Mouse (Mus musculus) limb, embryonic 10.5 days (tissue): ENCODE measurements around the gene Dlg4. TPM values are rescaled to one million over a fixed set of nuclear protein-coding genes. Genes with fewer than 3 reads are reported as not detected.
A peak's percentile ranks its signal among the peaks of the same experiment; 100 is the strongest.

Experiments used
- DNase-seq: peaks from one replicate; pipeline ENCODE4 v3.0.0-alpha.2; 2017; ENCODE audit warnings: low spot score
- H3K27ac ChIP-seq: fragments of 300-500 bp; sonication (generic); 2 replicates; pipeline ENCODE4 v1.5.1; 2016; ENCODE audit warnings: mild to moderate bottlenecking
- H3K27me3 ChIP-seq: fragments of 300-500 bp; sonication (generic); 2 replicates; pipeline ENCODE4 v1.6.1; 2016; ENCODE audit warnings: low read depth, mild to moderate bottlenecking; ENCODE audit not compliant: poor library complexity, severe bottlenecking
- H3K36me3 ChIP-seq: fragments of 300-500 bp; sonication (generic); 2 replicates; pipeline ENCODE4 v1.6.1; 2016; ENCODE audit warnings: mild to moderate bottlenecking, moderate library complexity
- H3K4me1 ChIP-seq: fragments of 300-500 bp; sonication (generic); 2 replicates; pipeline ENCODE4 v1.6.1; 2016
- H3K4me3 ChIP-seq: fragments of 300-500 bp; sonication (generic); 2 replicates; pipeline ENCODE4 v1.5.1; 2016; ENCODE audit warnings: mild to moderate bottlenecking, moderate library complexity
- H3K9me3 ChIP-seq: fragments of 300-500 bp; sonication (generic); replicated peaks from 2 replicates; pipeline ENCODE4 v1.6.1; 2016; ENCODE audit warnings: mild to moderate bottlenecking
- WGBS: fragments of 180-500 bp; shearing (Covaris S2); methylation state at CpG from one replicate; pipeline ENCODE4 v1.1.7; 2016; 5-methylcytosine and 5-hydroxymethylcytosine counted together
- polyA plus RNA-seq: library from polyadenylated mRNA; unstranded; fragments of >200 nt; fragmentation: Nextera tagmentation; extraction: Ambion mirVana; gene quantifications from 2 replicates; pipeline ENCODE4 v1.2.1, GENCODE M21; 2016

The Dlg4 gene
- polyA plus RNA-seq, 1 experiment from 2014 or later = 12.9 TPM

DNA sequence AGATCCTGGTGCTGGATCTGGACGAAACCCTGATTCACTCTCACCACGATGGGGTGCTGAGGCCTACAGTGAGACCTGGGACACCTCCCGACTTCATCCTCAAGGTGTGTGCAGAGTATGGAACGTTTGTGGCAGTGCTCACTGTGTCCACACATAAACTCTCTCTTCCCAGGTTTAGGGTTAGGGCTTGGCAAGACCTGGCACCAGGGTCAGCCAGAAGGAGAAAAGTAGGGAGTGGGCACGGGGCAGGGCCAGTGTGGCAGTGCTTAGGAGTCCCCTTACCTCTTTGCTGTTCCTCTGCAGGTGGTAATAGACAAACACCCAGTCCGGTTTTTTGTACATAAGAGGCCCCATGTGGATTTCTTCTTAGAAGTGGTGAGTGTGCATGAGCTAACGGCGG, 32.3 kb upstream of the Dlg4 start:
- WGBS = 90% methylated on average over 8 of the region's 8 CpGs
- H3K9me3 ChIP-seq = no peaks in the 10 kb centered on the region
- no peak for DNase-seq
- no peak overlapping the region for H3K27ac ChIP-seq
- H3K36me3 ChIP-seq = peaks cover 65% of the 10 kb centered on the region
- H3K4me3 ChIP-seq = 0 out of 2 replicates have a peak overlapping the region, but pooled peaks have one; percentile 6
- H3K27me3 ChIP-seq = no peaks in the 10 kb centered on the region
- H3K4me1 ChIP-seq = peaks cover 22% of the 10 kb centered on the region

- no peaks in the 10 kb centered on the region for H3K9me3 ChIP-seq
- H3K36me3 ChIP-seq = peaks cover 71% of the 10 kb centered on the region
- DNase-seq = no peak
- H3K27ac ChIP-seq = no peak overlapping the region
- WGBS = 86% methylated on average over 8 of the region's 8 CpGs
- H3K4me3 ChIP-seq = no peak overlapping the region
- H3K4me1 ChIP-seq = peaks cover 19% of the 10 kb centered on the region
- no peaks in the 10 kb centered on the region for H3K27me3 ChIP-seq
These were observed 26.8 kb upstream of the Dlg4 start for GRCm38 (mm10) chr11:69989949-69990348.

GRCm38 (mm10) chr11:69990850-69991691, 25.7 kb upstream of the Dlg4 start, which contains the start of gene Gabarap:
Gene Gabarap (plus strand): TSS chr11:69991143.
- Histone ChIP-seq H3K4me3 (peak within 1 kb of the TSS; percentile 69), H3K27me3 (no peaks in the 10 kb centered on the region), H3K4me1 (peaks cover 22% of the 10 kb centered on the region), H3K9me3 (no peaks in the 10 kb centered on the region), H3K36me3 (peaks cover 63% of the 10 kb centered on the region), H3K27ac (peak within 1 kb of the TSS; percentile 89)
- DNase-seq = peak; percentile 96
- under 1% methylated on average over 40 of the region's 40 CpGs for WGBS

DNA sequence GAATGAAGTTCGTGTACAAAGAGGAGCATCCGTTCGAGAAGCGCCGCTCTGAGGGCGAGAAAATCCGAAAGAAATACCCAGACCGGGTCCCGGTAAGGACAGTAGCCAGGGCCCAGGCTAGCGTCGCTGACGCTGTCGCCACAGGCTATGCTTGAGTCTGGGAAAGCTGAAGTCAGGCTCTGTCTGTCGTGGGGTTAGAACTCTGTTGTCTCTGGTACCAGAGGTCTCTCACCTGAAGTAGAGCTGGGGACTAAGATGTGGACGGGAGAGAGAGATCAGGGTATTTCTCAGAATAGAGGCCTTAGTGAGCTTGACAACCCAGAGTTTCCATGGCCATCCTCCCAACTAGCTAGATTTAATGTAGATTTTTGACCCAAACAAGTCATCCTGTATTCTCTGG, 25.0 kb upstream of the Dlg4 start:
- under 1% methylated on average over 15 of the region's 15 CpGs for WGBS
- Histone ChIP-seq H3K27ac (peak overlapping the region; percentile 89), H3K36me3 (peaks cover 57% of the 10 kb centered on the region), H3K9me3 (no peaks in the 10 kb centered on the region), H3K4me3 (peak overlapping the region; percentile 69), H3K27me3 (no peaks in the 10 kb centered on the region), H3K4me1 (peaks cover 22% of the 10 kb centered on the region)
- no peak for DNase-seq

DNA sequence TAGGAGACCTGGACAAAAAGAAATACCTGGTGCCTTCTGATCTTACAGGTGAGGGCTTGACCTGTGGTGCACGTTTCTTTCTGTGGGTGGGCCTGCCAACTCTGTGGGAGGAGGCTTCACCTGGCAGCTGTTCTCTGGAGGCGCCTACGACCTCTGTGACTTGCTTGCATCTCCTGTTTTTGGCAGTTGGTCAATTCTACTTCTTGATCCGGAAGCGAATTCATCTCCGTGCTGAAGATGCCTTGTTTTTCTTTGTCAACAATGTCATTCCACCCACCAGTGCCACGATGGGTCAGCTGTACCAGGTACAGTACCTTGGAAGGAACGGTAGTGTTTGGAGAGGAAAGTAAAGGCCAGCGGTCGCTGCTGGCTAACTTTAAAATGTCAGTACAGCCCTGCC, 24.3 kb upstream of the Dlg4 start:
- H3K27me3 ChIP-seq = no peaks in the 10 kb centered on the region
- DNase-seq = no peak
- peak overlapping the region; percentile 69 for H3K4me3 ChIP-seq
- 85% methylated on average over 10 of the region's 10 CpGs for WGBS
- H3K36me3 ChIP-seq = peaks cover 50% of the 10 kb centered on the region
- no peak overlapping the region for H3K27ac ChIP-seq
- H3K9me3 ChIP-seq = no peaks in the 10 kb centered on the region
- peaks cover 27% of the 10 kb centered on the region for H3K4me1 ChIP-seq

- H3K9me3 ChIP-seq = no peaks in the 10 kb centered on the region
- no peaks in the 10 kb centered on the region for H3K27me3 ChIP-seq
- H3K4me1 ChIP-seq = peaks cover 32% of the 10 kb centered on the region
- 87% methylated on average over 3 of the region's 3 CpGs for WGBS
- 0 out of 2 replicates have a peak overlapping the region, but pooled peaks have one; percentile 69 for H3K4me3 ChIP-seq
- H3K27ac ChIP-seq = no peak overlapping the region
- H3K36me3 ChIP-seq = peaks cover 50% of the 10 kb centered on the region
- no peak for DNase-seq
These were observed 23.8 kb upstream of the Dlg4 start for GRCm38 (mm10) chr11:69992932-69993331.

- H3K4me1 ChIP-seq = peaks cover 42% of the 10 kb centered on the region
- 87% methylated on average over 11 of the region's 11 CpGs for WGBS
- no peaks in the 10 kb centered on the region for H3K9me3 ChIP-seq
- H3K4me3 ChIP-seq = peak overlapping the region; percentile 98
- no peak overlapping the region for H3K27ac ChIP-seq
- H3K36me3 ChIP-seq = peaks cover 50% of the 10 kb centered on the region
- H3K27me3 ChIP-seq = no peaks in the 10 kb centered on the region
- DNase-seq = no peak
These were observed 22.2 kb upstream of the Dlg4 start for GRCm38 (mm10) chr11:69994401-69995090.

DNA sequence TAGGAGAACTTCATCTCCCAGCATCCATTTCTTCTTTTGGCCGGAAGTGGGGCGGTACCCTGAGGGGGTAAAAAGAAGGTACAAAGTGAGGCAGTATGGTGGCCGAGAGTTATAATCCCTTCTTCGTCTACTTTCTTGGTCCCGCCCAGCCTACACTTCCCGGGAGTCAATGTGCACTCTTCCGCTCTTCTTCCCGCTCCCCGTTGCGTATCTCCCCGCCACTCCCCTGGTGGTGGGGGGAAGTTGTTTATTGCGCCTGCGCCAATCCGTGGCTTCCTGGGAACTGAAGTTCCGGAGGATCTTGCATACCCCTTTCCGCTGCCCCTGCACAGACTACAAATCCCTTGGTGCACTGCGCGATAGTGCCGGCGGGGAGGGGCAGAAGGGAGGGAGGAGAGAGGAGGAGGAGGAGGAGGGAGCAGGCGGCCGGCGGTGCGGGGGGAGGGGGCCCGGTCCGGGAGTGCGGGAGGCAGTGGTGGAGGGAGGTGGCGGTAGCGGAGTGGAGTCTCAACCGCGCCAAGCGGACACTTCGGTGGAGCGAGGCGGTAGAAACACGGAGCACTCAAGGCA, 21.3 kb upstream of the Dlg4 start, which contains the start of gene Phf23:
TSS of gene Phf23 (plus strand) at position 387 of the 570 bp plus-strand sequence.
- WGBS = 2% methylated on average over 36 of the region's 36 CpGs
- Histone ChIP-seq H3K27ac (peak within 1 kb of the TSS; percentile 98), H3K4me1 (peaks cover 35% of the 10 kb centered on the region)

DNA sequence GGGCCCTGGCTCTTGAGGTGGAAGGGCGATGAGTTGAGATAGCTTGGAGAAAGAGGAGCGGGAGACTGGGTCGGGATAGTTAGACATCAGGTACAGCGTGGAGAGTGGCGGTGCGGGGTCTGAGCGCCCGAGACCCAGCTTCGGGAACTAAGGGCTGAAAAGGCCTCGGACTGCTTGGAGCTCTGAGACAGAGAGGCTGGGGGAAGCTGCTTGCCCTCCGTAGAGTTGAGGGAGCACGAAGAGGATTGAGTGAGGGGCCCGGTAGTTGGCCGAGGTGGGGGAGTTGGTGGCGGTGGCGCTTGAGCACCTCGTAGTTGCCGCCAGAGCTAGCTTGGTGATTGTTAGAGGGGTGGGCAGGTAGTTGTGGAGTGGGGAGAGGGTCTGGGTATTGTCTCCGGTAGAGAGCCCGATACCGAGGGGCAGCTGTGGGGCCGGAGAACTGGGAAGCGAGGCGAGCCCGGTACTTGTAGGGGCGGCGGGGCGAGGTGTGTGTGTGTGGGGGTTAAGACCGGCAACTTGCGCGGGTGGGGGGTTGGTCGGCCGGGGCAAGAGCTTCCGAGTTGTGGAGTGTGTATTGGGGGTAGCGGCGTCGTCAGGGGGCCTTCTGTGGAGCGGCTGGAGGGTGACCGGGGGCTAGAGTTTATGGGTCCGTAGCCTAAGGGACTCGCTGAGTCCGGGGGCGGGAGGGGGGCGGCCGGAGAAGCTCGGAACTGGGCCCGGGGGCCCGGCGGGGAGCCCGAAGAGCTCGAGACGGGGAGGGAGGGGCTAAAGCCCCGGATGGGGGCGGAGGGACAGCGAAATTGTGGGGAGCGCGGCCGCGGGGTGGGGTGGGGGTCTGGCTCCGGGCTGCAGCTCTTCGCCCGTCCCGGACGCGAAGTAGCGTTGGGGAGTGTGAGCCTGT, 20.3 kb upstream of the Dlg4 start:
- H3K27me3 ChIP-seq = no peaks in the 10 kb centered on the region
- no peaks in the 10 kb centered on the region for H3K9me3 ChIP-seq
- under 1% methylated on average over 64 of the region's 66 CpGs for WGBS
- peak overlapping the region; percentile 98 for H3K27ac ChIP-seq
- peak overlapping the region; percentile 98 for H3K4me3 ChIP-seq
- H3K4me1 ChIP-seq = peaks cover 38% of the 10 kb centered on the region
- H3K36me3 ChIP-seq = peaks cover 49% of the 10 kb centered on the region
- peak; percentile 65 for DNase-seq

More for the DNA sequence above, 21.3 kb upstream of the Dlg4 start, which contains the start of gene Phf23:
- H3K27me3 ChIP-seq = no peaks in the 10 kb centered on the region
- H3K4me3 ChIP-seq = peak within 1 kb of the TSS; percentile 98
- DNase-seq = peak; percentile 97
- H3K9me3 ChIP-seq = no peaks in the 10 kb centered on the region
- peaks cover 49% of the 10 kb centered on the region for H3K36me3 ChIP-seq

- peaks cover 49% of the 10 kb centered on the region for H3K36me3 ChIP-seq
- no peaks in the 10 kb centered on the region for H3K27me3 ChIP-seq
- no peaks in the 10 kb centered on the region for H3K9me3 ChIP-seq
- H3K27ac ChIP-seq = peak overlapping the region; percentile 98
- WGBS = under 1% methylated on average over 44 of the region's 44 CpGs
- H3K4me1 ChIP-seq = peaks cover 44% of the 10 kb centered on the region
- DNase-seq = peak; percentile 95
- peak overlapping the region; percentile 98 for H3K4me3 ChIP-seq
These were observed 19.7 kb upstream of the Dlg4 start for GRCm38 (mm10) chr11:69997070-69997509.

DNA sequence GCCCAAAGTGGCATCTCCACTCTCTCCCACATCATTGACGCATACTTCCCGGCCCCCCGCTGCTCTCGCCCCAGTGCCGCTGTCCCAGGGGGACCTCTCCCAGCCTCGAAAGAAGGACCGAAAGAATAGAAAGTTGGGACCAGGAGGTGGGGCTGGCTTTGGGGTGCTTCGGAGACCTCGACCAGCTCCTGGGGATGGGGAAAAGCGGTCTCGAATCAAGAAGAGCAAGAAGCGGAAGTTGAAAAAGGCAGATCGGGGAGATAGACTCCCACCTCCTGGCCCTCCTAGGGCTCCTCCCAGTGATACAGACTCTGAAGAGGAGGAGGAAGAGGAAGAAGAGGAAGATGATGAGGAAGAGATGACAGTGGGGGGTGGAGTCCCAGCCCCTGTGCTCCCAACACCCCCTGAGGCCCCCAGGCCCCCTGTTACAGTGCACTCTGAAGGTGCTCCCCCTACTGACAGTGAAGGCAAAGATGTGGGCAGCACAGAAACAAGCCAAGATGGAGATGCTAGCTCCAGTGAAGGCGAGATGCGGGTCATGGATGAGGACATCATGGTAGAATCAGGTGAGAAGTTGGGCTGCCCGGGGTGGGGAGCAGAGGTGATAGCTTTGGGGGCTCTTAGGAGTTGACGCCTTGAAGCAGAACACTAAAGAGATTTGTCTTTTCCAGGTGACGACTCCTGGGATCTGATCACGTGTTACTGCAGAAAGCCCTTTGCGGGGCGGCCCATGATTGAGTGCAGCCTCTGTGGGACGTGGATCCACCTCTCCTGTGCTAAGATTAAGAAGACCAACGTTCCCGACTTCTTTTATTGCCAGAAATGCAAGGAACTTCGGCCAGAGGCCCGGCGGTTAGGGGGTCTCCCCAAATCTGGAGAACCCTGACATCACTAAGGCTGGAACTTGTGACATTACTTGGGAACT, 17.9 kb upstream of the Dlg4 start:
- Histone ChIP-seq H3K36me3 (peaks cover 40% of the 10 kb centered on the region), H3K4me1 (peaks cover 56% of the 10 kb centered on the region), H3K9me3 (no peaks in the 10 kb centered on the region), H3K4me3 (peak overlapping the region; percentile 95), H3K27ac (no peak overlapping the region), H3K27me3 (no peaks in the 10 kb centered on the region)
- no peak for DNase-seq
- 93% methylated on average over 27 of the region's 27 CpGs for WGBS
